Mouse (Mus musculus): ENCODE data around the gene Ccn5.

Ccn5 gene

GRCm38 (mm10) chr2:163820607-163821006 is at the start of gene Ccn5:
Gene Ccn5 (plus strand): TSS chr2:163820861.
- no peak for DNase-seq (ENCODE audit: low read depth, low spot score)

- no peak for DNase-seq (ENCODE audit: low read depth, low spot score)
These were observed 44.0 kb upstream of the Ccn5 start for GRCm38 (mm10) chr2:163776661-163777060.

- DNase-seq (ENCODE audit: low read depth, low spot score): no peak
These were observed 43.6 kb upstream of the Ccn5 start for GRCm38 (mm10) chr2:163777061-163777460.

DNA sequence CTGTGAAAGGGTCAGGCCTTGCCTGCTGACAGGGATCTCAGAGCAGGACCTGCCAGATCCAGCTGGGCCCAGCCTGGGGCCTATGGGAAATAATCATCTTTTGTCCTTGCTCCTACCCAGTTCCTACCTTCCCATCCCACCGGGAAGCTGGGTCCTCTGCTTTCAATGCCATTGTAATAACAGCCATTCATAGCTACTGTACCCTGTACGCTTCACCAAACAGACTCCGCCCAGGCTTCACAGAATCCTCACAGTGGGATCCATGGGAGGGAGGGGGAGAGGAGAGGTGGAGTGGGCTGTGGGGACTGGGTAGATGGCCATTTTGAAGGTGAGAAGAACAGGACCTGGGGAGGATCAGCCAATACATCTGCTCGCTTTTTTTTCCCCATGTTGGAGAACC is 41.8 kb upstream of the Ccn5 start:
- DNase-seq (ENCODE audit: low read depth, low spot score): no peak

GRCm38 (mm10) chr2:163783368-163783767 is 37.3 kb upstream of the Ccn5 start:
- DNase-seq (ENCODE audit: low read depth, low spot score): no peak

DNA sequence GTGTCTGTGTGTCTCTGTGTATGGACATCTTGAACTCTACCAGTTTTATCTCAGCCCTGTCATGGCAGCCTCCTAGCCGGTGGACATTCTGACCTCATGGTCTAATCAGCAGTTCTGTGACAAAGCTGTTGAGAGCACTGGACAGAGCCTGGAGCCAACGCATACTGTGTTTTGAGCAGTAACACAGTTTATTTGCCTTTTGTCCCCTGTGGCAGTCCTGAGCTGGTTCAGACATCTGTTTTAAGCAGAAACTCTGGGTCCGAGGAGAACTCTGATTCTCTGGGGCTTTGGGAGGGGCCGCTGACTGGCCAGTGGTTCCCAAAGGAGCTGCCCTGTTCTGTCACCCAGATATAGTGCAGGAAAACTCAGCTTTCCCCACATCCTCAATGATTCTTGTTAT is 36.8 kb upstream of the Ccn5 start:
- DNase-seq (ENCODE audit: low read depth, low spot score): no peak

DNA sequence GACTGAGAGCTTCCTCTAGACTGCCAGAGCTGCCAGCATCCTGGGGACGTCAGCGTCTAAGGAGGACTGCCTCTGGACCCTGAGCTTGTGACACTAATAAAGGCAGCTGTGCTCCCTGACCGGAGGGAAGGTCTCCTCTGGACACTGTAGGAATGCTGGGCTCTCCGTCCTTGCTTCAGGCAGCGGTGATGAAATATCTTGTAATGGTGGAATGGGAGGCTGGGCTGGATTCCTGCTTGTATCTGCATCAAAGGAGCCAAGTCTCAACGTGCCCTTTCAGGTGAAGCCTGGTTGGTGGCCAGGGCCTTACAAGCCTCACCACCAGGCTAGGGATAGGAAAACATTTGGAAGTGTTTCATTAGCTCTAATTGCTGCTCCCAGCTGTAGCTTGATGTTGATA is 33.6 kb upstream of the Ccn5 start:
- no peak for DNase-seq (ENCODE audit: low read depth, low spot score)

DNA sequence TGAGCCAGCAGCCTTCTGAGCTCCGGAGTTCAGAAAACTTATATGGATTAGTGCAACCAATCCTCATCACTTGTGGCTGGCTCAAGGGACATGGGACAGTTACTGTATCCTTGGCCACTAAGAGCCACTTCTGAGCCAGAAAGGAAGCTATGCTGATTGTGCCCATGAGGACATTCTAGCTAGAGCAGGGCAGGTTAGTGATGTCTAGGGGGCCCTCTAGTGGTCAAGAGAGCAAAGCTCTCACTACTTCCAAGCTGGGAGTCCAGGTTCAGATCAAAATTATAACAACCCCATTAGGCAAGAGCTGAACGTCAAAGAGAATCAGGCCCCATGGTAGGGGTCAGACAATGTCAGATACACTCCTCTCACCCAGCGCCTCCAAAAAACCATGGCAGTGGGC is 33.0 kb upstream of the Ccn5 start:
- peak; percentile 51 for DNase-seq (ENCODE audit: low read depth, low spot score)

DNA sequence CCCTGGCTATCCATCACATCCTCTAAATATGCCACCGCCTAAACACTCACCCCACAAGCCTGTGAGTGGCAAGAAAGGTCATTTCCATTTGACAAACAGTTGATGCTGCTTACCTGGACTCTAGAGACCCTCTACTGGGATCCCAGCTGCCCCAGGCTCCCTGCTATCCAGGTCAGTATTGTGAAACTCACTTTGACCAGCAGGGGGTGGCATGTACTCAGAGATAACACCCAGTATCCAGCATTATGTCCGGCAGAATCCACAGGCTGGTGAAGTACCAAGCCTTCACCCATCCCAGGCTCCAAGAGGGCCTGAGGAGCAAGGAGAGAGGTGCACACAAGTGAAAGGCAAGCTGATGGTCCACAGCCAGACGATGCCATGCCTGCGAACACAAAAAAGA is 32.2 kb upstream of the Ccn5 start:
- DNase-seq (ENCODE audit: low read depth, low spot score): peak; percentile 63

- no peak for DNase-seq (ENCODE audit: low read depth, low spot score)
These were observed 22.2 kb upstream of the Ccn5 start for GRCm38 (mm10) chr2:163798411-163798810.

DNA sequence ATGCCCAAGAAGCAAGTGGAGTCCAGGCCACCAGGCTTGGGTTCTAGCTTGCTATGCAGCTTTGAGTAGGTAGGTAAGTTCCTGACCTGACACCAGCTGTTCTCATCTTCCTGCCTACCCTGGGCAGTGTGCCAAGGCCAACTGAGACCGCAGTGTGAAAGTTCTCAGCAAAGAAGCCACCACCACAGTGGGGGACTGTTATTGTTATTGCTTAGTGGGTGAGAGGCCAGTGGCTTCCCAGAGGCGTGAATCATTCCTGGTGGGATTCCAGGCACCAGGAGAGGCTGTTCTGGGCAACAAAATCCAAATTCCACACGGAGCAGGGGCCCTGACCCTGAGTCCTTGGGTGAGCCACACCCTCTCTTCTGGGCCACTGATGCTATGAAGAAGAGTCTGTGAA is 19.8 kb upstream of the Ccn5 start:
- no peak for DNase-seq (ENCODE audit: low read depth, low spot score)

GRCm38 (mm10) chr2:163801406-163801805 is 19.3 kb upstream of the Ccn5 start:
- no peak for DNase-seq (ENCODE audit: low read depth, low spot score)

DNA sequence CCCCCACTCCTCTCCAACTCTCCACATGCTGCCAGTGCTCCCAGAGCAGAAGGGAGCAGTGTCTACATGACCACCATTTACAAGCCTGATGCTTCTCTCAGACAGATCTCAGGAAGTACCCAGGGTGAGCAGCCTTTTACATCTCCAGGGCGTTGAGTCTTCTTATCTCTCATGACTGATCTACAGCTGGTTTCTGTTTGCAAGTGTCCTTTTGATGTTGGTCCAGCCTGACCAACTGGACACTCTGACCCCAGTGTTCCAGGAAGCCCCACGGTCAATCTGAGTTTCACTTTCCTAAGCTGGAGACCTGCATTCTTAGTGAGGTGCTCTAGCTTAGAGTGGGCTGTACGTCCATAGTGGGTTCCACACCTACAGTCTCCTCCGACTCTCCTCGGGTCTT is 16.8 kb upstream of the Ccn5 start:
- DNase-seq (ENCODE audit: low read depth, low spot score): no peak

DNA sequence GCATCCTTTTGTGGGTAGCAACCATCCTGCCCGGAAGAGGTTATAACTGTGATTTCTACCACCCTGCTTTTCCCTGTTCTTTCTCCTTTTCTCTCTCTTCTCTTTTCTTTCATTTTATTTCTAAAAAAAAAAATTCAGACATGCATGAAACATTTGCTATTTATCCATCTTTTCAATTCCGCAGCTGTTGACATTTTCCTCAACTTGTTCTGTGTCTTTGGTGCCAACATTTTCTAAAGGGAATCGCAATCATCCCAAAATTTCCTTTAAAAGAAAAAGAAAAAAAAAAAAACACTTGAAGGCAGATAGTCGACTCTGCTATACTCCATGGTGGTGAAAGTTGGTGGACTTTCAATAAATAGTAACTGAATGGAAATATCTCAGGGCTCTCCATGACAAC is 11.5 kb upstream of the Ccn5 start:
- no peak for DNase-seq (ENCODE audit: low read depth, low spot score)

GRCm38 (mm10) chr2:163809704-163810103 is 11.0 kb upstream of the Ccn5 start:
- DNase-seq (ENCODE audit: low read depth, low spot score): no peak

- no peak for DNase-seq (ENCODE audit: low read depth, low spot score)
These were observed 7.6 kb upstream of the Ccn5 start for GRCm38 (mm10) chr2:163813077-163813476.

DNA sequence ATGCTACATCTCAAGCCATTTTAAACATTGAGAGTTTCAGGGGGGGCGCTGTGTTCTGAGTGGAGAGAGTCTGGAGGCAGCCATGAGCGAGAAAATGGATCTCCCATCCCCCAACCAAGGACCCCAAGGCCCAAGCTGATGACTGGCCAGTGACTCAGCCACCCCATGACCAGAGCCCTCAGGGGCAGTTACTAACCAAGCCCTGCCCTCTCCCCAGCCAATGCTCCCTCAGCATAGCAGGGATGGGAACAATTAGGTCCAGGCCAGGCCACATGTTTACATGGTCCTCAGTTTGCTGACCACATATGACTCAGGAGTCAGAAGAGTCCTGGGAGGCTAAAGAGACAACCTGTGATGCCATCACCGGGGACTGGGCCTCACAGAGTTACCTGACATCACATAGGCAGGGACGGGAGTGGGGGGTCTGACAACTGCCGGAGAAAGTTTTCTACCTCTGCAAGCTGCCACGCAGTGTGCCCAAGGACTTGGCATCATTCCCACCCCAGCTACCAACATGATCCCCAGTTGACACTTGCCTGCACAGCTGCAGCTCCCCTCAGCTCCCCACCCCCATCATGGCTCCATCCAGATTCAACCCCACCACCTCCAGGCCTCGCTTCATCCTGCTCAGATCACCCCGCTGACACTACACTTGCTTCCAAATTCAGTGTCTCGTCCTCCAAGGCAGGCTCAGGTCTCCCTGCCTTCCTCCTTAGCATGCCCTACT is 5.8 kb upstream of the Ccn5 start:
- DNase-seq (ENCODE audit: low read depth, low spot score): no peak

DNA sequence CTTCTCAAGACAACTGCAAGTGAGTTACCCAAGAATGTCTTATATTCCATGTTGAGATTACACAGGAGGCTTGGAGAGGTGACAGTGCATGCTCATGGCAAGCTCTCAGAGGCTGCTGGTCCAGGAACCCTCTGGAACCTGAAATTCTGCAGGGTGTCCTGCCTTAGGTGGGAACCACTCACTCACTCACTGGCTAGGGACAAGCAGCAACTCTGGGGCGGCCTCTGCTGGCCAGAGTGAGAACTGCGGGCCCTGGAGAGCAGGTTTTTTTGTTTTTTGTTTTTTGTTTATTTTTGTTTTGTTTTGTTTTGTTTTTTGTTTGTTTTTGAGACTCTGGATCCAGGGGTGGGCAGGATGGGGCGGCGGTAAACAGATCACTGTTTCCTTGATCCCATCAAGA is 2.6 kb downstream of the Ccn5 start:
- DNase-seq (ENCODE audit: low read depth, low spot score): peak; percentile 41

DNA sequence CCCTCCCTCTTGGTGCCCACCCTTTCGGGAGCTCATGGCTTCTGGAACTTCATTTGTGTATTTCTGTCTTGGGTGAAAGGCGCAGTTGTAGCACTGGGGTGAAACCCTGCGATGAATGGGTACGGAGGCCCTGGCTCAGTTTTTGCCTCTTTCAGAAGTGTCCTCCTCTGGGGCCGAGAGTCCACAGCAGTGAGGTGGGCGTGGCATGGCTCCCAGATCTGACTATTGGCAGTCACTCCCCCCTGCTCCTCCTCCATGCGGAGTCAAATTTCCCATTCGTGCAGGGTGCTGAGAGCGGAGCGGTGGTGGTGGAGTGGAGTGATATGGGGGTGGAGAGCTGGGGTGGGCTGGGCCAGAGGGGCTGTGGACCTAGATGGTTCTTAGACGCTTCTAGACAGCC is 3.1 kb downstream of the Ccn5 start:
- DNase-seq (ENCODE audit: low read depth, low spot score): peak; percentile 43

- no peak for DNase-seq (ENCODE audit: low read depth, low spot score)
These were observed 5.2 kb downstream of the Ccn5 start for GRCm38 (mm10) chr2:163825861-163826260.

DNA sequence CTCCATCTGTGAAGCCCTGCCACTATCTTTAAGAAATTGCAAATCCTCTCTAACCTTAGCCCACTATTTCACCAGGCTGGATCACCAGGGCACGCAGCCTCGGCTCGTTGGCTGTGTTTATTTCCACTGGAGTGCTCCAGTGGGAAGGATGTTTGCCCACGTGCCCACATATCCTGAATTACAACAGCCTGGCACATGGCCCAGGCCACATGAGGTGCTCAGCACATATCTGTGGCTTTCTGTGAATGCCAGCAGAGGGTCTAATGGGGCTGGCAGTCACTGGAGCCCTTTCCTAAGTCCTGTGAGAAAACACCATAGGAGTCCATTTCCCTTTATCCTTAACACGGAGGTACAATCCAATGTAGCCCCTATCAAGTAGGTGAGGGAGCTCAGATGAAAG is 5.8 kb downstream of the Ccn5 start:
- DNase-seq (ENCODE audit: low read depth, low spot score): no peak

DNA sequence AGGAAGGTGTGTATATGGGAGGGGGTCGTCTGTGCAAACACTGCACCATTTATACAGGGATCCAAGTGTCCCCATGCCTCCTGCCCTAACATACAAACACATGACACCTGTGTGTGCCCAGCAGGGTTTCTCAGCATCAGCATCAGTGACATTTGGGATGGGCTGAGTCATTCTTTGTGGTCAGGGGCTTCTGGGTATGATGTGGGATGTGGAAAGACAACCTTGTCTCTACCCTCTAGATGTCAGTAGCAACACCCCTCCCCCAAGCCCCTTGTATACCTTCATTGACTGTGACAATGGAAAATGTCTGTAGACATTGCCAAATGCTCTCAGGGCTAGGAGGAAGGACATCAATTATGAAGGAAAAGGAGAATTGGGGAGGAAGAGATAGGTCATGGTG is 10.5 kb downstream of the Ccn5 start:
- DNase-seq (ENCODE audit: low read depth, low spot score): no peak

GRCm38 (mm10) chr2:163838043-163838442 is 17.4 kb downstream of the Ccn5 start:
- peak; percentile 67 for DNase-seq (ENCODE audit: low read depth, low spot score)

DNA sequence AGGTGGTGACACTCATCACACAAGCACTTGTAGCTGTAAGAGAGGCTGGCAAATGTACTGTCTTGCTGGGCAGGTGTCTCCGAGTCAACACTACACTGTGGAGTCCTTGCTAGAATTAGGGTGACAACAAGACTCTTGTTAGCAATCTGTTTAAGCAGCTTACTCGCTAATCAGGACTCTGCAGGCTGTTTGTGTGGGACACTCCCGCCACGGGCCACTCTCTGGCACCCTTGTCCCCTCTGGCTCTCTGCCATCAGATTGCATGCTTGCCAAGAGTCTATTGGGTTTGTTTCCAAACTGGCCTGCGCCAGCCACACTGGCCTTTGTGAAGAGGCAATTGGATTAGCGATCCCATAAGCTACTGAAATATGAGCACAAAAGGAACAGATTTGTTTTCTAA is 18.9 kb downstream of the Ccn5 start:
- DNase-seq (ENCODE audit: low read depth, low spot score): no peak
